Mouse (Mus musculus): Measurements from ENCODE around the gene Mpc1. TPM values are rescaled to one million over a fixed set of nuclear protein-coding genes. Genes with fewer than 3 reads are reported as not detected.

The Mpc1 gene
- polyA plus RNA-seq, 1 experiment from 2014 or later, result 366 TPM

Other genes starting within 250 kb of the Mpc1 start
- gene Gm49673, start 135.1 kb upstream of the Mpc1 start, polyA plus RNA-seq (2014; fragmentation: Nextera tagmentation; extraction: Ambion mirVana), result 0.22 TPM in 1 of 2 replicates, not detected in the other
- gene Rnaset2a, start 134.8 kb upstream of the Mpc1 start, polyA plus RNA-seq (2014; fragmentation: Nextera tagmentation; extraction: Ambion mirVana), result 15.0 and 15.3 TPM in 2 replicates
- 28.3 and 35.8 TPM in 2 replicates for gene Fgfr1op, start 117.4 kb upstream of the Mpc1 start, polyA plus RNA-seq (2014; fragmentation: Nextera tagmentation; extraction: Ambion mirVana)
- not detected in 2 replicates for gene Ccr6, start 46.9 kb upstream of the Mpc1 start, polyA plus RNA-seq (2014; fragmentation: Nextera tagmentation; extraction: Ambion mirVana)
- 155 and 159 TPM in 2 replicates for gene Sft2d1, start 28.2 kb downstream of the Mpc1 start, polyA plus RNA-seq (2014; fragmentation: Nextera tagmentation; extraction: Ambion mirVana)
- gene Prr18, start 54.6 kb downstream of the Mpc1 start, polyA plus RNA-seq (2014; fragmentation: Nextera tagmentation; extraction: Ambion mirVana), result 9.7 and 10.8 TPM in 2 replicates
- gene T2, start 73.1 kb downstream of the Mpc1 start, polyA plus RNA-seq (2014; fragmentation: Nextera tagmentation; extraction: Ambion mirVana), result 0.35 and 0.51 TPM in 2 replicates
- 0.67 and 0.83 TPM in 2 replicates for gene T, start 151.5 kb downstream of the Mpc1 start, polyA plus RNA-seq (2014; fragmentation: Nextera tagmentation; extraction: Ambion mirVana)
- gene Pde10a, start 242.5 kb downstream of the Mpc1 start, polyA plus RNA-seq (2014; fragmentation: Nextera tagmentation; extraction: Ambion mirVana), result 12.1 and 14.3 TPM in 2 replicates